Mouse (Mus musculus) 3T3-L1 (cell line): Measurements from ENCODE around the gene Itga11.
"Not testable (repeated sequence)": the region's sequence is repeated elsewhere in the genome, so short reads cannot be mapped to it uniquely, and the experiment has no call there.

ENCODE experiments used
- DNase-seq: peaks from one replicate; pipeline ENCODE4 v3.0.0-alpha.2; 2015; ENCODE audit warnings: low read depth, low spot score

Gene Itga11

GRCm38 (mm10) chr9:62817099-62817571 lies 139.5 kb downstream of the Itga11 start:
- DNase-seq, result peak; percentile 93

- DNase-seq, result peak; percentile 86
These were observed 140.4 kb downstream of the Itga11 start for GRCm38 (mm10) chr9:62817828-62818614.

DNA sequence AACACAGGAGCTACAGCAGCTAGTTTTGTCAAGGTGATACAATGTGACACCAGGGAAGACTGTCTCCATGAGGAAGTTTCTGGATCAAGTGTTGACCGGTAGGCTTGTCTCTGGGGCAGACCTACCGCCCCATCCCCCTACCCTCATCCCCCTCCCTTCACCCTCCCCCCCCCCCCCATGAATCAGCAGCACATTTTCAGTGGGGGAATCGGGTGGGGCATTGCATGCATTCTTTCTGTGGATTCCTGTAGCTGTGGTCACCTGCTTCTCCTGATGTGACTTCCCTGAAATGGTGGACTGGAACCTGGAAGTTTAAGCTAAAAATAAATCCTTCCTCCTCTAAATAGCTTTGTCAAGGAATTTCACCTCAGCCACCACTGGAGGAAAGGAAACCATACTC lies 141.9 kb downstream of the Itga11 start:
- peak; percentile 31 for DNase-seq

DNA sequence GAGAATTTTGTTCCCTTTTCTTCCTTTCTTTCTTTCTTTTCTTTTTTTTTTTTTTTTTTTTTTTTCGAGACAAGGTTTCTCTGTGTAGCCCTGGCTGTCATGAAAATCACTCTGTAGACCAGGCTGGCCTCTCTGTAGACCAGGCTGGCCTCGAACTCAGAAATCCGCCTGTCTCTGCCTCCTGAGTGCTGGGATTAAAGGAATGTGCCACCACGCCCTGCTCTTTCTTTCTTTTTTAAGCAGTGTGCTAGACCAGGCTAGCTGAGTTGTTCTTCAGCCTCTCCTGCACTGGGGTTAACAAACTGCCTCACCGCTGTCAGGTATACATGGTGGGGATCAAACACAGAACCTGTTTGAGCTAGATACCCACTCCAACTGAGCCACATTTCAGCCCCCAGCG lies 142.3 kb downstream of the Itga11 start:
- DNase-seq, result not testable (repeated sequence)

DNA sequence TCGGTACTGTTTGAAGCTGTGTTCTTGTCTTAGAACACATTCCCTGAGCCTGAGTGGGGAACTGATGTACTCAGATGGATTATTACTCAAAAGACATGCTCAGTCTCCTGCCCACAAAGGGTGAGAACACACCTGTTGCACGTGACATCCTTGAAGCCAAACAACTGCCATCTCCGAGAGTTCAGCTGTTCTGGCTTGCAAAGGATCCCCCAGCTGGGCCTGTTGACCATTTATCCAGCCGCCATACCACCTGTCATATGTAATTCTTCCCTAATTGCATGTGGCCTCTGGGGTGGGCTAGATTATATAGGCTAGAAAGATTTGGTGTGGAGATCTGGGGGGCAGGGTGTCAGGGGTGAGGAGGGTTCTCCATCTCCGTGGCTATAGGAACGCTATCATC lies 143.2 kb downstream of the Itga11 start:
- no peak for DNase-seq

- DNase-seq, result no peak
These were observed 144.2 kb downstream of the Itga11 start for GRCm38 (mm10) chr9:62821811-62822210.

DNA sequence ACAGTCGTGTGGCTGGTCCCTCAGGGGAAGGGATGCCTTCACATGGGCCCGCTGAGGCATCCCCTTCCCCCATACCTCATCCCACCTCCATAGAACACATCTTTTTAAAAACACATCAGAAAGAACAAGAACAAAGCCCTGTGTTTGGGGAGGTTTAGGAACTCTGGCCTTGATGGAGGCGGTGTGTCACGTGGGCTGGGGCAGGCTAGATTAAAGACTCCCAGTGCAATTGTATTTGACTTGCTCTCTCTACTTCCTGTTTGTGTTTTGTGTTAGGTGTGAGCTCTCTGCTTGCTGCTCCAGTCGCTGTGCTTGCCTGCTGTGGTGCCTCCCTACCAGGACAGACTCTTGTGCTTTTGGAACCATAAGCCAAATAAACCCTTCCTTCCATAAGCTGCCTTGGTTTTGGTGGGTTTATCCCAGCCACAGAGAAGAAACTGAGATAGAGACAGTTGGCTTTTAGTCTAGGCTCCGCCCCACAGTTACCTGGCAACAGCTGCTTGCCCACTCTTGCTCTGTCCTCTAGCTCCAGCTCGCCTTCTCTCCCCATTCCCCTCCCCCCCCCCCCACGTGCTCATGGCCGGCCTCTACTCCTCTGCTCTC lies 148.3 kb downstream of the Itga11 start:
- DNase-seq, result no peak

DNA sequence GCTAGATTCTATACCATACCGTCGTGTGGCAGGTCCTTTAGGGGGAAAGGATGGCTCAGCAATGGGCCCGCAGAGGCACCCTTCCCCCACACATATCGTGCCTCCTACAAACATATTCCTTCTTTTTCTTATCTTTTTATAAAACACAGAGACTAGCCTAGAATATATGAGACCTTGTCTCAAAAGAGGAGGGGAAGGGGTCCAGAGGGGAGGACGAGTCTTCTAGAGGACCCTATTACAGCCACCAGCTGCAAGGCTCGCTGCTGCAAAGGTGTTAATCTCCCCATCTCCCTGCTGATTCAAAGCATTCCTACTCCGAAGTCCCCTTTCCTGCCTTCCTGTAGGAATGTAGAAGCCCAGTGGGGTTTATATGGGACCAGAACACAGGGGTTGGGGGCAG lies 148.8 kb downstream of the Itga11 start:
- DNase-seq, result no peak

DNA sequence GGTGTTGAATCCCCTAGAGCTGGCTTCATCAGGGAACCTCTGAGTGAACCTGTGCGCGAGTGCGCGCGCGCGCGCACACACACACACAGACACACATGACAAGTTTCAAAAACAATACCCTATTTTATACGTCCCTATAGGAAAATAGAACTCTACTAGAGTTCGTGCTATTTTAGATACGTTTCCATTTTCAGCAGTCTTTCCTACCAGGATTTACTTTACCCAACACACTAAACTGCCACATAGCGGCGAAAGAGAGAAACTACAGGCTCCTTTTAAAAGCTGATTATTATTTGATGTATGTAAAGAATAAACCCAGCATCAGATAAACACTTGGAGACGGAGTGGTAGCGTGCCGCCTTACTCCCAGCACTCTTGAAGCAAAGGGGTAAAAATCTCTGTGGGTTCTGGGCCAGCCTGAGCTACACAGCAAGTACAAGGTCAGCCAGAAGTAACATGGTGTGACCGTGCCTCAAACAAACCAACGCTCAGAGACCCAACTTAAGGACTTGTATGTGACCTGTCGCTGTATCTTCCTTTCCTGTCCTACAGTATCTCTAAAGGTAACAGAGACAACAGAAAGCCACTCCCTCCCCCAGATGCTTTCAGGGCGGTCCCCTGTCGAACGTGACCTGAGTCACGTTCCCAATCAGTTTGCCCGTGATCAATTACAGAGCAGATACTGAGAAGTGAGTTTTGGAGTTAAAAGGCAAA lies 150.5 kb downstream of the Itga11 start:
- DNase-seq, result peak; percentile 77

DNA sequence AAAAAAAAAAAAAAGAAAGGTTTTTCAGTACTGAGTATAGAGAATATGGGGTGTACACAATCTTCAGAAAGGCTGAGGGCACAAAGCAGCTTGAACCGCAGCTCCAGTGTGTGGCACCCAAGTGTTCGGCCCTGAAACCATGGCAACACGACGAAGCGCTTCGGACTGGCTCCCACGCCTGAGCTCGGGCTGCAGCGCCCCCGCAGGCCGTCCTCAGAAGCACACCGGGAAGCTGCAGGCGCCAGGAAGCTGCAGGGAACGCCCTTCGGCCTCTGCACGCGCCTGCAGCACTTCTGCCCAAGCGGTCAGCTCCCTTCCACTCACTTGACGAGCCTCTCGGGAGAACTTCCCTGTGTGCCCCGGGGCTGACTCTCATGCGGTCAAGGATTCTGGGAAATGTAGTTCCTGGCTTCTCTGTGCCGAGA lies 151.0 kb downstream of the Itga11 start:
- DNase-seq, result peak; percentile 99

DNA sequence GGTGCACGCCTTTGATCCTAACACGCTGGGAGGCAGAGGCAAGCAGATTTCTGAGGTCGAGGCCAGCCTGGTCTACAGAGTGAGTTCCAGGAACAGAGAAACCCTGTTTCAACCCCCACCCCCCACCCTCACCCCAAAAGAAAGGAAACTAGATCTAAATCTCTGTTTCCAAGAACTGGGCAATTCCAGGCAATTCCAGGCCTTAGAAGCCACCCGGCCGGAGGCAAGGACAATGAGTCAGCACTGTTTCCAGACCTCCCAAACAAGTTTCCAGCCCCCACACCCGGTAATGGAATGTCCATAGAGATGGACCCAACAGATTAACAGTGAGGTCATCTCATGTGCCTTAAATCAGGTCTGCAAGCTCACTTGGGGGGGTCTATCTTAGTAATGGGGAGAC lies 152.3 kb downstream of the Itga11 start:
- peak; percentile 70 for DNase-seq
